Mouse (Mus musculus) liver, embryonic 14.5 days (tissue): ENCODE measurements at regions not wholly inside any gene's neighbourhood (a gene's known extent, or its start where the extent isn't known, plus 50 kb on each side); places are given as distances from the start of the nearest gene placed in this dataset.

Experiments used
- CTCF ChIP-seq: IDR thresholded peaks from 2 replicates; pipeline ENCODE4 v1.5.1; 2016; ENCODE audit warnings: antibody characterized with exemption, low read depth, control low read depth
- EP300 ChIP-seq: IDR thresholded peaks from 2 replicates; pipeline ENCODE4 v1.6.1; 2016; ENCODE audit warnings: antibody characterized with exemption, low read depth

- TF ChIP-seq CTCF (no peak), EP300 (no peak)
Observed at GRCm38 (mm10) chr4:89505368-89505819, 173.8 kb upstream of the Dmrta1 start.
